Mouse (Mus musculus): ENCODE data around the gene Ccnyl1.

DNA sequence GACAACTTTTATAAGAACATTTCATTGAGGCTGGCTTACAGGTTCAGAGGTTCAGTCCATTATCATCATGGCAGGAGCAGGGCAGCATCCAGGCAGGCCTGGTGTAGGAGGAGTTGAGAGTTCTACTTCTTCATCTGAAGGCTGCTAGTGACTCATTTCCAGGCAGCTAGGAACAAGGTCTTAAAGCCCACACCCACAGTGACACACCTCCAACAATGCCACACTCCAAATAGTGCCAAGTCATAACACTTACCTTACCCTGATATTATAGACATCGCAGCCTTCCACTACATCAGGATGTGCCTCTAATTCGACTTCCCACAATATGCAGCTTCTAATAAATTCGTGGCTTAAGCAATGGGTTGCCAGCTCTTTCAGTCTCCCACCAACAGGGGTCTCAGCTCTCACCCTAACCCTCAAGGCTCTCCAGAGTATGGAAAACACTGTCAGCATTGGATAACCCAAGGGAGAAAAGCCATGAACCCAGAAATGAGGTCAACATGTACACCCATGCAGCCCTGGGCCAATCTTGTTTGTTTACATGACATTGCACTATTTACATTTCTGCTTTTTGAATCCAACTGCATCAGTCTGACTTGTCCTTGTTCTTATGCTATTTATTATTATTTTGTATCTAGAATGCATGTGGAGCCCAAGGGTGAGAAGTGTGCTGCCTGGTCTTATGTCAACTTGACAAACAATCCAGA lies 33.7 kb upstream of the Ccnyl1 start:
- TF ChIP-seq CTCF (IDR thresholded peaks at IDR 0.05; ENCODE audit: low read depth, low read length) (no peak), GATA2 (IDR thresholded peaks at IDR 0.05; ENCODE audit: borderline replicate concordance, low read depth, low read length) (no peak), POLR2AphosphoS5 (IDR thresholded peaks at IDR 0.05; ENCODE audit: insufficient replicate concordance, low read depth, low read length) (no peak), GATA1 (IDR thresholded peaks at IDR 0.05; ENCODE audit: borderline replicate concordance, low read length) (no peak)

Data from G1E (cell line).